Mouse (Mus musculus): ENCODE measurements around the gene Mrpl4. TPM values are rescaled to one million over a fixed set of nuclear protein-coding genes. Genes with fewer than 3 reads are reported as not detected.

Mrpl4 gene
- polyA plus RNA-seq, 1 experiment from 2014 or later: 90.2 TPM

DNA sequence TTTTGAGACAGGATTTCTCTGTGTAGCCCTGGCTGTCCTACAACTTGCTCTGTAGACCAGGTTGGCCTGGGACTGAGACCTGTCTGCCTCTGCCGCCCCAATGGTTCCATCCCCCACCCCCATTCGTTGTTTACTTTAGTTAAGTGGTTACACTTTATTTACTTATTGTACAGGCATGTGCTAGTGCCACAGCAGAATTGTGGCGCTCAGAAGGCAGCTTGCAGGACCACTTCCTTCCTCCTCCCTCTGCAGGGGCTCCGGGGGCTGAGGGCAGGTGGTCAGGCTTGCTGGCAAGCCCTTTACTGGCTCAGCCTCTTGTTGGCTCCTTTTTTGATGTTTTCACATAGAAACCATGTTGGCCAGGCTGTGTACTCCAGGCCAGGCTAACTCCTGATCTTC is 14.6 kb downstream of the Mrpl4 start:
- H3K9ac ChIP-seq (ENCODE audit: low read length): no peak overlapping the region
- H3K27ac ChIP-seq (replicated peaks): no peak overlapping the region
- no peak overlapping the region; the same call in 1 of the 2 replicates for H3K4me3 ChIP-seq (ENCODE audit: low read depth, low read length)
- no peak for TF ChIP-seq CTCF (IDR thresholded peaks at IDR 0.05; ENCODE audit: low read depth)
- no peak for TF ChIP-seq EP300 (optimal IDR thresholded peaks at IDR 0.05)
- H3K36me3 ChIP-seq (ENCODE audit: control insufficient read depth, insufficient read depth, low read length): no peaks in the 10 kb centered on the region
- ATAC-seq (ENCODE audit: low FRiP score, low TSS enrichment): no peak
- no peaks in the 10 kb centered on the region for H3K27me3 ChIP-seq (ENCODE audit: control insufficient read depth, insufficient read depth, low read length)
- no peaks in the 10 kb centered on the region for H3K4me1 ChIP-seq (replicated peaks; ENCODE audit: control insufficient read depth, insufficient read depth)
- 38% methylated on average over 4 of the region's 4 CpGs for WGBS
- DNase-seq (ENCODE audit: low spot score): no peak
- peak overlapping the region; percentile 69; the same call in 1 of the 2 replicates for H3K4me2 ChIP-seq (replicated peaks; ENCODE audit: low read depth)
- no peaks in the 10 kb centered on the region for H3K9me3 ChIP-seq (ENCODE audit: control insufficient read depth, low read length)

GRCm38 (mm10) chr9:21018600-21018999 is 16.1 kb downstream of the Mrpl4 start:
- no peaks in the 10 kb centered on the region for H3K9me3 ChIP-seq (ENCODE audit: control insufficient read depth, low read length)
- no peaks in the 10 kb centered on the region for H3K27me3 ChIP-seq (ENCODE audit: control insufficient read depth, insufficient read depth, low read length)
- no peak overlapping the region for H3K4me3 ChIP-seq (ENCODE audit: low read depth, low read length)
- TF ChIP-seq CTCF (IDR thresholded peaks at IDR 0.05; ENCODE audit: low read depth): no peak
- TF ChIP-seq EP300 (optimal IDR thresholded peaks at IDR 0.05): no peak
- H3K4me1 ChIP-seq (replicated peaks; ENCODE audit: control insufficient read depth, insufficient read depth): no peaks in the 10 kb centered on the region
- H3K4me2 ChIP-seq (replicated peaks; ENCODE audit: low read depth): no peak overlapping the region
- H3K9ac ChIP-seq (ENCODE audit: low read length): no peak overlapping the region
- ATAC-seq (ENCODE audit: low FRiP score, low TSS enrichment): no peak
- H3K36me3 ChIP-seq (ENCODE audit: control insufficient read depth, insufficient read depth, low read length): no peaks in the 10 kb centered on the region
- WGBS: 60% methylated on average over 2 of the region's 2 CpGs
- H3K27ac ChIP-seq (replicated peaks): no peak overlapping the region
- DNase-seq (ENCODE audit: low spot score): no peak

- Histone ChIP-seq H3K9ac (ENCODE audit: low read length) (no peak overlapping the region), H3K27ac (replicated peaks) (no peak overlapping the region), H3K27me3 (ENCODE audit: control insufficient read depth, insufficient read depth, low read length) (no peaks in the 10 kb centered on the region), H3K4me3 (ENCODE audit: low read depth, low read length) (no peak overlapping the region), H3K4me1 (replicated peaks; ENCODE audit: control insufficient read depth, insufficient read depth) (no peaks in the 10 kb centered on the region), H3K4me2 (replicated peaks; ENCODE audit: low read depth) (no peak overlapping the region), H3K36me3 (ENCODE audit: control insufficient read depth, insufficient read depth, low read length) (no peaks in the 10 kb centered on the region), H3K9me3 (ENCODE audit: control insufficient read depth, low read length) (no peaks in the 10 kb centered on the region)
- TF ChIP-seq EP300 (optimal IDR thresholded peaks at IDR 0.05) (no peak), CTCF (IDR thresholded peaks at IDR 0.05; ENCODE audit: low read depth) (no peak)
- ATAC-seq (ENCODE audit: low FRiP score, low TSS enrichment) (no peak), DNase-seq (ENCODE audit: low spot score) (no peak)
- 80% methylated on average over 3 of the region's 3 CpGs for WGBS
Measured at GRCm38 (mm10) chr9:21021363-21021762, 18.8 kb downstream of the Mrpl4 start.

- Histone ChIP-seq H3K4me1 (replicated peaks; ENCODE audit: control insufficient read depth, insufficient read depth) (no peaks in the 10 kb centered on the region), H3K27me3 (ENCODE audit: control insufficient read depth, insufficient read depth, low read length) (no peaks in the 10 kb centered on the region), H3K27ac (replicated peaks) (no peak overlapping the region), H3K4me2 (replicated peaks; ENCODE audit: low read depth) (no peak overlapping the region), H3K9ac (ENCODE audit: low read length) (no peak overlapping the region), H3K9me3 (ENCODE audit: control insufficient read depth, low read length) (no peaks in the 10 kb centered on the region), H3K4me3 (ENCODE audit: low read depth, low read length) (no peak overlapping the region), H3K36me3 (ENCODE audit: control insufficient read depth, insufficient read depth, low read length) (no peaks in the 10 kb centered on the region)
- TF ChIP-seq CTCF (IDR thresholded peaks at IDR 0.05; ENCODE audit: low read depth) (no peak), EP300 (optimal IDR thresholded peaks at IDR 0.05) (no peak)
- DNase-seq (ENCODE audit: low spot score): no peak
- 39% methylated on average over 6 of the region's 6 CpGs for WGBS
- no peak for ATAC-seq (ENCODE audit: low FRiP score, low TSS enrichment)
Measured at GRCm38 (mm10) chr9:21022288-21022687, 19.8 kb downstream of the Mrpl4 start.

DNA sequence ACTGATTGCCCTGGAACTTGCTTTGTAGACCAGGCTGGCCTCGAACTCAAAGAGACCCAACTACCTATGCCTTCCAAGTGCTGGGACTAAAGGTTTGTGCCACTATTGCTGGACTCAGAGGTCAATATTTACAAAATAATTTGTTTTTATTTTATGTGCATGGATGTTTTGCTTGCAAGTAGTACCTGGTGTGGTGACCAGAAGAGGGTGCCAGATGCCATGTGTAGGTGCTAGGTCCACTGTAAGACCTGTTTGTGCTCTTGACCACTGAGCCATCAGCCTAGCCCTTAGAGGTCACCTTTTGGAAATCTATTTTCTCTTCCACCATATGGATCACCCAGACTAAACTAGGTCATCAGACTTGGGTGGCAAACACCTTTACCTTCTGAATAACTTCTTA is 20.2 kb downstream of the Mrpl4 start:
- Histone ChIP-seq H3K9me3 (ENCODE audit: control insufficient read depth, low read length) (no peaks in the 10 kb centered on the region), H3K9ac (ENCODE audit: low read length) (no peak overlapping the region), H3K4me2 (replicated peaks; ENCODE audit: low read depth) (no peak overlapping the region), H3K4me1 (replicated peaks; ENCODE audit: control insufficient read depth, insufficient read depth) (no peaks in the 10 kb centered on the region), H3K27ac (replicated peaks) (no peak overlapping the region), H3K27me3 (ENCODE audit: control insufficient read depth, insufficient read depth, low read length) (no peaks in the 10 kb centered on the region), H3K4me3 (ENCODE audit: low read depth, low read length) (no peak overlapping the region), H3K36me3 (ENCODE audit: control insufficient read depth, insufficient read depth, low read length) (no peaks in the 10 kb centered on the region)
- no peak for ATAC-seq (ENCODE audit: low FRiP score, low TSS enrichment)
- TF ChIP-seq CTCF (IDR thresholded peaks at IDR 0.05; ENCODE audit: low read depth) (peak; percentile 51), EP300 (optimal IDR thresholded peaks at IDR 0.05) (no peak)
- WGBS: 83% methylated on average over 1 of the region's 1 CpGs
- no peak for DNase-seq (ENCODE audit: low spot score)

DNA sequence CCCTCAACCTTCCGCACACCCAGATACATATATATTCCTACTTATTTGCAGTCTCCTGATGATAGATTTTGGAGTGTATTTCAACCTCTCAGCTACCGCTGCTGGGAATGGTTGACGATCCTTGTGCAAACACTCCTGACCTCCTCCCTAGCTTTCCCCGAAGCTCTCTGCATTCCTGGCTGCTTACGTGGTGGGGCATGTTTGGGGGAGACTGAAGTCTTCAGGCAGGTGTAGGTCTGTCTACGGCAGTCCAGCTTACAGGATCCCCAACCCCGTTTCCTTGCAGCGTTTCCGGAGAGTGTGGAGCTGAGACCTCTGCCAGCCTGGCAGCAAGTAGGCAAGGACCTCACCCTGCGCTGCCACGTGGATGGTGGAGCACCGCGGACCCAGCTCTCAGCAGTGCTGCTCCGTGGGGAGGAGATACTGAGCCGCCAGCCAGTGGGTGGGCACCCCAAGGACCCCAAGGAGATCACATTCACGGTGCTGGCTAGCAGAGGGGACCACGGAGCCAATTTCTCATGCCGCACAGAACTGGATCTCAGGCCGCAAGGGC is 22.8 kb downstream of the Mrpl4 start:
- Histone ChIP-seq H3K4me2 (replicated peaks; ENCODE audit: low read depth) (0 out of 2 replicates have a peak overlapping the region, but pooled peaks have one; percentile 11), H3K9ac (ENCODE audit: low read length) (0 out of 2 replicates have a peak overlapping the region, but pooled peaks have one; percentile 8), H3K27me3 (ENCODE audit: control insufficient read depth, insufficient read depth, low read length) (no peaks in the 10 kb centered on the region), H3K27ac (replicated peaks) (peak overlapping the region; percentile 78), H3K4me3 (ENCODE audit: low read depth, low read length) (no peak overlapping the region), H3K36me3 (ENCODE audit: control insufficient read depth, insufficient read depth, low read length) (no peaks in the 10 kb centered on the region), H3K4me1 (replicated peaks; ENCODE audit: control insufficient read depth, insufficient read depth) (0 out of 2 replicates have a peak, but pooled peaks cover 3% of the 10 kb centered on the region), H3K9me3 (ENCODE audit: control insufficient read depth, low read length) (no peaks in the 10 kb centered on the region)
- DNase-seq (ENCODE audit: low spot score) (peak; percentile 64), ATAC-seq (ENCODE audit: low FRiP score, low TSS enrichment) (peak; percentile 71)
- no peak for TF ChIP-seq EP300 (optimal IDR thresholded peaks at IDR 0.05)
- no peak for TF ChIP-seq CTCF (IDR thresholded peaks at IDR 0.05; ENCODE audit: low read depth)
- 43% methylated on average over 19 of the region's 19 CpGs for WGBS
